Mouse (Mus musculus): ENCODE results near the gene Atp9a.

DNA sequence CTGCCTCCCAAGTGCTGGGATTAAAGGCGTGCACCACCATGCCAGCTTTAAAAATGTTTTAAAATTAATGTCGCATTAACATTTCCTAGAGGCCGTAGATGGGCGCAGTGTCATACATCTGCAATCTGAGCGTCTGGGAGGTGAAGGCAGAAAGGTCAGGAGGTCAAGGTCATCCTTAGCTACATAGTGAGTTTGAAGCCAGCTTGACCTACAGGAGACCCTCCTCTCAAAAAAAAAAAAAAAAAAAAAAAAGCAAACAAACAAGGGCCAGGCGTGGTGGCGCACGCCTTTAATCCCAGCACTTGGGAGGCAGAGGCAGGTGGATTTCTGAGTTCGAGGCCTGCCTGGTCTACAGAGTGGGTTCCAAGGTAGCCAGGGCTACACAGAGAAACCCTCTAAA lies 44.0 kb upstream of the Atp9a start:
- TF ChIP-seq CTCF (IDR thresholded peaks at IDR 0.05; ENCODE audit: low read depth) (no peak), EP300 (optimal IDR thresholded peaks at IDR 0.05) (no peak)

Measured in stomach, postnatal 0 days (tissue).